Mouse (Mus musculus): ENCODE results near the gene Arhgef5. TPM values are rescaled to one million over a fixed set of nuclear protein-coding genes. Genes with fewer than 3 reads are reported as not detected.

The Arhgef5 gene
- total RNA-seq, 2 experiments from 2014 or later, result 12.1 to 12.4 TPM

DNA sequence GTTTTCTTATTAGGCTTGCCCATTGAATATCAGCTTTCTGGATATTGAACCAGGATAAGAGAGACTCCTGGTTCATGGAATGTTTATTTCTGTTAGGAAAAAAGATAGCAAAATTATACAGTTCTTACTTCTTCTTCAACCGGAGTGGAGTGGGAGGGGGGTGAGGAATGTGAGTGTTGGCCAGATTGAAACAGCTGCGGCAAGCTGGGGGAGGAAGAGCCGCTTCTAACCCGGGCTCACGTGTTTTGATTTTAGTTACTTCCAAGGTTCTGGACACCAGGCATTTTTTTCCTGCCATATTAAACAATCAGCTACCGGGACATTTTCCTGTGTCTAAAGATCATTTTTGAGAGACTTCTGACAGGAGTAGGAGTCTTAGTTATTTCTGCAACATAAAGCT lies 44.7 kb downstream of the Arhgef5 start:
- intact Hi-C loops (cut with DNase I), result no loop called here

GRCm38 (mm10) chr6:43312546-43312945 lies 47.2 kb downstream of the Arhgef5 start:
- intact Hi-C loops (cut with DNase I), result no loop called here

More for the DNA sequence above, 44.7 kb downstream of the Arhgef5 start:
- no peak for DNase-seq (ENCODE audit: low spot score)

GRCm38 (mm10) chr6:43312961-43313656 lies 47.7 kb downstream of the Arhgef5 start:
- DNase-seq (ENCODE audit: low spot score), result no peak
- intact Hi-C loops (cut with DNase I), result no loop called here

More at GRCm38 (mm10) chr6:43312546-43312945, 47.2 kb downstream of the Arhgef5 start:
- no peak for DNase-seq (ENCODE audit: low spot score)

DNA sequence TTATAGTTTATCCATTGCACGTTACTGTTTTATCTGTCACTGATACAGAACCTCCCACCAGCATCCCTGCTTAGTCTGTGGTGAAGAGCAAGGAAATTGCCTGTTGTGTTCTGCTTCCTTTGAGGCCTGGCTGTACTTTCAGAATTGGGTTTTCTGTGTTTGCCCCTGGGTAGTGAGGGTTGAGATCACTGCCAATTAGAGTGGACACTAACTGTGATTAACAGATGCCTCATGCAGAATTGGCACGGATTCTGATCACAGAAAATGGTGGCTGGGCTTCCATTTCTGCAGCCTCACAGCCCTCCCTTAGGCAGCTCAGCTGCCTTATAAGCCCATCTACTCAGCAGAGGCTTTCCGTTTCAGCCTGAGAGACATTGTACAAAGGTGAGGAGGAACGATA lies 68.1 kb downstream of the Arhgef5 start:
- intact Hi-C loops (cut with DNase I), result no loop called here
- no peak for DNase-seq (ENCODE audit: low spot score)

GRCm38 (mm10) chr6:43335619-43336234 lies 70.3 kb downstream of the Arhgef5 start:
- intact Hi-C loops (cut with DNase I), result no loop called here
- DNase-seq (ENCODE audit: low spot score), result no peak

GRCm38 (mm10) chr6:43337491-43337961 lies 72.1 kb downstream of the Arhgef5 start:
- intact Hi-C loops (cut with DNase I), result no loop called here
- DNase-seq (ENCODE audit: low spot score), result peak; percentile 16

DNA sequence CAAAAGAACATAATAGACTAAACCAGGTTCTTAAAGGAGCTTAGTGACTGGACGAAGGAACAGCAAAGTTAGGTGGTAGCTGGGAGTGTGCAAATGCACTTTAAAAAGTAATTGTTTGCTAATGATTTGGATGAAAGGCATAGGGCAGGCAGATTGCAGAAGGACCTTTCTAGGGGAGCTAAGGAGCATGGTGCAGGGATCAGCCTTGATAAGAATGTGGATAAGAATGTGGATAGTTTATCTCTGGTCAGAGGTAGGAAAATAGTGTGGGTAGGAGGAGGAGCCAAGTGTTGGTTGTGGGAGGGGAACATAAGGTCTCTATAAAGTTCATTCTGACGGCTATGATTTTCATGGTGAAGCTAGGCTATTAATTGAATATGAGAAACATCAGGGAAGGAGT lies 73.4 kb downstream of the Arhgef5 start:
- no peak for DNase-seq (ENCODE audit: low spot score)
- intact Hi-C loops (cut with DNase I), result no loop called here

Other genes with a start within 250 kb of the Arhgef5 start
- not detected for gene Olfr441, start 159.2 kb upstream of the Arhgef5 start, total RNA-seq (2021)
- gene Olfr237-ps1, start 119.0 kb upstream of the Arhgef5 start, total RNA-seq (2021), result not detected
- not detected for gene Olfr437, start 102.3 kb upstream of the Arhgef5 start, total RNA-seq (2021)
- gene Olfr13, start 93.4 kb upstream of the Arhgef5 start, total RNA-seq (2021), result not detected
- gene Olfr435, start 68.4 kb upstream of the Arhgef5 start, total RNA-seq (2021), result not detected
- not detected for gene Olfr434, start 52.6 kb upstream of the Arhgef5 start, total RNA-seq (2021)
- not detected for gene Olfr47, start 34.1 kb upstream of the Arhgef5 start, total RNA-seq (2021)
- gene Nobox, start 44.0 kb downstream of the Arhgef5 start, total RNA-seq (2021), result not detected